Mouse (Mus musculus) bone marrow, adult 2 months (tissue): ENCODE data around the gene Tmem129.

ENCODE experiments used
- CTCF ChIP-seq: fragments of 200-500 bp; IDR thresholded peaks from 2 replicates; pipeline ENCODE4 v1.5.1; 2011; ENCODE audit warnings: low read length, control low read depth; ENCODE audit not compliant: control insufficient read depth, insufficient read depth
- POLR2A ChIP-seq: fragments of 200-500 bp; IDR thresholded peaks from 2 replicates; pipeline ENCODE4 v1.6.1; 2011; ENCODE audit warnings: low read depth, mild to moderate bottlenecking, control low read depth, low read length, borderline replicate concordance; ENCODE audit not compliant: control insufficient read depth

DNA sequence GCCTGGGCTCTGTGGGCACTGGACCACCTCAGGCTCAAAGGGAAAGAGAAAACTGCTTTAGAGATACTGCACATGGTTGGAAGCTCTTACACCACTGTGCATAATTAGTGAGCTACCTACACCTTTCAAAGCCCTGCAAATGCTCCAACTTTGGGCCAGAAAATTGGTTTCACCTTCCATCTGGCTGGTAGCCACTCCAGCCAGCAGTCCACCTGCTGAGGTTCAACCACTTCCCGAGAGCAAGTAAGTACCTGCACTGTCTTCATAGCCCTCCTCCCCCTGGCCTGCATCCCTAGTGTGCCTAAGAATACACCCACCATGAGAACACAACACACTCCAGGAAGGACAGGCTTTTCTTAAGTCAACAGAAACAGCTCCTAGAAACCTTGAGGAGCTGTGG is 46.4 kb downstream of the Tmem129 start:
- TF ChIP-seq CTCF: no peak
- TF ChIP-seq POLR2A: no peak
